Mouse (Mus musculus) kidney, postnatal 25 days (tissue): ENCODE results near the gene Gm20388.
A peak's percentile ranks its signal among the peaks of the same experiment; 100 is the strongest.

Experiments used
- DNase-seq, 2 experiments: peaks; one replicate each; pipeline ENCODE4 v3.0.0; 2021; ENCODE audit warnings: mixed read lengths in 2 of 2

Gene Gm20388

GRCm38 (mm10) chr8:121542901-121543300 lies 1632.3 kb downstream of the Gm20388 start:
- DNase-seq = peak in 1 of 2 experiments; percentile 33

DNA sequence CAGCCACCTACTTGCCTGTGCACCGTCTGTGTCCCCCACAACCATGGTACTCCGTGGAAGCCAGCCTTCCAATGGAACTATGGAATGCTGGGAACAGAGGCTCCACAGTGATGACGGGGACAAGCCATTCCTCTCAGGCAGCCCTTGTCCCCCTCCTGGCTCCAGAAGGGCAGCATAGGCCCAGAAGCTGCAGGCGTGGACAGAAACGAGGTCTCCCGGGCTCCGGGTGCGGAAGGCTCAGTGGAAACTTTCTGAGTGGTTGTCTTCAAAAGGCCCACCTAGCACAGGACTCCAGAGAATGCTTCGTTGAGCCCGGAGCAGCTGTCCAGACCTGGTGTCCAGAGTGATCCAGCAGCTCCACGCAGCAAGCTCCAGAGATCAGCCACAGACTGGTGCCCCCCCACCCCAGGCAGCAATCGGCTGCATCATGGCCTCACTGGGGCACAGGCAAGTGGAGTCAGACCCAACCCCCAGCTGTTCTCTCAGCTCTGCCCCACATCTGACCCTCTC lies 1633.7 kb downstream of the Gm20388 start, which contains the start of gene 1700018B08Rik:
Gene 1700018B08Rik (minus strand): TSS at position 45 of the 510 bp plus-strand sequence.
- peak in 1 of 2 experiments; percentile 19 for DNase-seq

GRCm38 (mm10) chr8:121544936-121545335 lies 1634.3 kb downstream of the Gm20388 start:
- DNase-seq = peak in 1 of 2 experiments; percentile 28

DNA sequence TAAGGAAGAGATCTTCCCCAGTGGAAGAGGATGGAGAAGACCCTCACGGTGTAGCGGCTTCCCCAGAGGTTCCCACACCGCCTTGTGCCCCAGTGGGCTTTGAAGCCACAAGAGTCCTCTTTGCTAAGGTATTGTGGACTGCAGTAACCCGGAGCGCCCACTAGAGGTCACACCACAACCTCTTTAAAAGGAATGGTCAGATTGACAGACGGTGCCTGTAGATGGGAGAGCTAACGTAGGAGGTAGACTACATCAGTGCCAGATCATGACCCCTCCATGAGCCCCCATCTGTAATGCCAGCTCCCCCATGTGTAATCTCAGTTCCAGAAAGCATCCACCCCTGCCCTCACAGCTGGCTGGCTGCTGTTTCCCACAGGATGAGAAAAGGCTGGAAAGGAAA lies 1636.5 kb downstream of the Gm20388 start:
- peak; percentile 75 to 83 for DNase-seq

- DNase-seq = peak in 1 of 2 experiments; percentile 25
Measured at GRCm38 (mm10) chr8:121550056-121550455, 1639.4 kb downstream of the Gm20388 start.

- DNase-seq = peak in 1 of 2 experiments; percentile 33
Measured at GRCm38 (mm10) chr8:121551065-121551985, 1640.7 kb downstream of the Gm20388 start.

DNA sequence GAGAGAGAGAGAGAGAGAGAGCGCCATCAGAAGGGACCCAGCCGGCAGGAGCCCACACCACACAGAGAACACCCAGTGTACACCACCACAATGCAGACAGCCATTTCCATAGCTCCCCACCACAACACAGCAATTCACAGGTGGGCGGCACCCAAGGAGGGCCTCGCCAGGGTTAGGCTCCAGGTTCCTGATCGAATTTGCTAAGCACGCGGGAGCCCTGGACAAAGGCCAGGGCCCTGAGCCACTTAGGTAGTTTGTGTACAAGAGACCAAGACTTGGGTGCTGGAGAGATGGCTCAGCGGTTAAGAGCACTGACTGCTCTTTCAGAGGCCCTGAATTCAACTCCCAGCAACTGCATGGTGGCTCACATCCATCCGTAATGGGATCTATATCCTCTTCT lies 1641.9 kb downstream of the Gm20388 start:
- peak in 1 of 2 experiments; percentile 14 for DNase-seq

GRCm38 (mm10) chr8:121553831-121554475 lies 1643.3 kb downstream of the Gm20388 start:
- DNase-seq = peak in 1 of 2 experiments; percentile 16

DNA sequence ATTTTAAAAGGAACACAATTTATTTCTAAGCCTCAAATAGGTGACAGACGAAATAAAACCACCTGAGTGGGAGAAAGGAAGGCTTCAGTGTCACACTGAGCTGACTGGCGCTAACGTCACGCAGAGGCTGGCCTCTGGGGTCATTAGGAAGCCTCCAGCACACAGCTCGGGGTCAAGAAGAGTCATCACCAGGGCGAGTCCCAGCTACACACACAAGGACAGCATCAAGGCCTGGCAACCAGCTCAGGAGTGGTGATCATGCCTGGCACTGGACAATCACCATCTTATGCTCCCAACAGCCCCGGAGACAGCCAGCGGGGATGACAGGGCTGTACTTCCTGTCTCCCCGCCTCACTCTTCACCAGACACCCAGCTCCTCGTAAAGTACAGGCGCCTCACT lies 1647.1 kb downstream of the Gm20388 start:
- no peak for DNase-seq

GRCm38 (mm10) chr8:121558538-121558937 lies 1647.9 kb downstream of the Gm20388 start:
- DNase-seq = no peak

DNA sequence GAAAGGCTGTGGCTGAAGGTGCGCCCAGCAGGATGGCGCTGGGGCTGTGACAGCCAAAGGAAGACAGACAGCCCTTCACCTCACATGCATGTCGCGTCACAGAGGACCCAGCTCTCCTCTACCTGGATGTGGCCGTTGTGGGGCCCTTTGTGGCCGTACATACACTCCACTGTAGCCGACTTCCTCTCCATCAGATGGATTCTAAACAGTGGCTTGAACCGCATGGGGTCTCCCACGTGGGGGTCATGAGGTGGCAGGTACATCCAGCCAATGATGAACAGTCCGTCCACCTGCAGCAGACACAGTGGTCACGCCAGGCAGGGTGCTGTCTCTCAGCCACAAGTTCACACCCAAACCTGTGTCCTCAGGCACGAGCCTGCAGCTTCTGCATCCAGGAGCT lies 1649.2 kb downstream of the Gm20388 start:
- DNase-seq = no peak

GRCm38 (mm10) chr8:121560432-121561100 lies 1649.9 kb downstream of the Gm20388 start:
- DNase-seq = no peak

- peak in 1 of 2 experiments; percentile 28 for DNase-seq
Measured at GRCm38 (mm10) chr8:121561636-121562345, 1651.2 kb downstream of the Gm20388 start.

GRCm38 (mm10) chr8:121562941-121563351 lies 1652.3 kb downstream of the Gm20388 start:
- peak; percentile 16 to 80 for DNase-seq

GRCm38 (mm10) chr8:121563701-121564100 lies 1653.1 kb downstream of the Gm20388 start:
- DNase-seq = no peak

DNA sequence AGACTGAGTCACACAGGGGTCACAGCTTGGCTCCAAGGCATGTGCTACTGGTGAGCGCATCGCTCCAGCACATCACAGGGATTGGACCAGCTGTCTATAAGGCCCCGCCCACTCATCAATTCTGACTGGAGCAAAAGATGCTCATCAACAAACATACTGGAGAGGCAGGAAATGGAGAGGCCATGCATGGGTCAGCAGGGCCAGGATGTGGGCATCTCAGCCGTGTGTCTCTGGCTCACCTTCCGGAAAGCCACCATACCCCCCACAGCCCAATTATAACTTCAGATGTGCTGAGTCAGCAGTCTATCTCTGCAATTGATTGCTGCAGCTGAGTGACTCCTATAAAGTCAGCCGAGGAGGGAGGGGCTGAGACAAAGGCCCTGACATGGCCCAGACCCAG lies 1657.7 kb downstream of the Gm20388 start:
- DNase-seq = no peak

DNA sequence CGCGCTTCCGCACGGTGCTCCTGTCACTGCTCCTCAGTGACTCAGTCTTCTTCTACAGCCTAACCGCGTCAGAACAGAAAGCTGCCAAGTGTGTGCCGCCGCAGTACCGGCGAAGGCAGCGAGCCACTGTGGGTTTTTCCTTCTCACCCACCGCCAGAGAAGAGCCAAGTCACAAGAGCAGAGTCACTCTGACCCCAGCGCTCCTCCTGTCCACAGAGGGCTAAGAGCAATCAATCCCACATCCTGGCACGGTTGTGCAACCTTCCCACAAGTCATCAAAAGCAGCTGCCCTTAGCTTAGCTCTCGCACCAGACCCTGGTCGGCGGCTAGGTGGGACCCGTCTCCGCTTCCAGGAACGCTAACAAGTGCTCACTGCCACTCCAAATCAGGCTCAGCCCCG lies 1659.7 kb downstream of the Gm20388 start:
- no peak for DNase-seq

DNA sequence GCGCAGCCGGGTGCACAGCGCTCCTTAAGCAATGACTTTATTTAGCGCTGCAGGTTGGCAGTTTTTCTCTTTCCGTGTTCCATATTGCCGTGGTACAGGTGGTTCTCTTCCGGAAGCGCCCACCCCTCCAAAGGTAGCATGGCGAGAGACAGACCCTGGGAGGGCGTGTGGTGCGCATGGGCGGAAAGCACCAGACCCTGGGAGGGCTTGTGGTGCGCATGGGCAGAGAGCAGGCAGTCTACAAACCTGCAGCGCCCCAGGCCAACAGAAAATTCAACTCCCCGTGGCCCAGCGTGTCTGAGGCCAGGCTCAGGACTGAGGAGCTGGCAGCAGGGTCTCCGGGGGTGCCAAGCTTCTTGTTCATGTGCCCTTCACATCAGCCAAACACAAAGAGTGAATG lies 1660.2 kb downstream of the Gm20388 start:
- DNase-seq = no peak

DNA sequence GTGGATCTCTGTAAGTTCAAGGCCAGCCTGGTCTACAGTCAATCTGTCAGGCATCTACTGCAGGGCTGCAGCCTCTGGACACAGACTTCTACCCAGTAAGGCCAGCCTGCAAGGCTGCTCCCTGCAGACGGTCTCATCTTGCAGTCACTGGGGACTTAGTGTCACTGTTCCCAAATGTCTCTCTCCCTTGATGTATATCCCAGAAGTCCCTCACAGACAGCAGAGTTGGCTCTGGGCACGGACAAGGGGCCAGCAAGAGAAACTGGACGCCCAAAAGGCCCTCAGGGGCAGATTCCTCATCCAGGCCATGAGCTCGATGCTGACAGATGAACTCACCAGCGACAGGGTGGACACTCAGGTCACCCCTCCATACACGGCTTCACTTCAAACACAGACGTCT lies 1661.5 kb downstream of the Gm20388 start:
- DNase-seq = no peak

DNA sequence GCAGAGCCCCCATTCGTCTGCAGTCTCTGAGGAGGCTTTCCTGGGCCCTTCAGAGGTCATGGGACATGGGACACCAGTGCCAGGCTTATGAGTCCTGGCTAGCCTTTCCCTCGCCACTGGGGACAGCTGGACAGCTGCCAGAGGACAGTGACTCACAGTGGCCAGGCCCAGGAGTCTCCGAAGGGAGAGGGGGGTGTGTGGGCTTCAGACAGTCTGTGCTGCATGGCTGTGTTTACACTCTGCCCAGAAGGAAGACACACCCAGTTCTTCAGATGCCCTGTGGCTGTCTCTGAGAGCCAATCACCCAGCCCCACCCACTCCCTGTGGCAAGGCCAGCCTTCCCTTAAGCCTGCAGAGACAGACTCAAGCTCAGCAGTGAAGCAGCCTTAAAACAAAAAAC lies 1662.6 kb downstream of the Gm20388 start:
- peak; percentile 54 to 78 for DNase-seq

GRCm38 (mm10) chr8:121575661-121576060 lies 1665.0 kb downstream of the Gm20388 start:
- no peak for DNase-seq
